Mouse (Mus musculus): ENCODE measurements around the gene Gm12185. TPM values are rescaled to one million over a fixed set of nuclear protein-coding genes. Genes with fewer than 3 reads are reported as not detected.

The Gm12185 gene
- total RNA-seq, 4 experiments from 2014 or later: 2.3 to 4.4 (median 3.2) TPM

Other genes with a start within 250 kb of the Gm12185 start
- 100 to 1,000 TPM; 568 to 660 (median 629) TPM for gene Rack1, start 191.9 kb downstream of the Gm12185 start, total RNA-seq (2022)
- 10 to 100 TPM; 35.5 to 69.9 (median 49.8) TPM for gene Trim41, start 174.9 kb downstream of the Gm12185 start, total RNA-seq (2022)
- gene Trim7, start 166.1 kb downstream of the Gm12185 start, total RNA-seq (2022): 10 to 100 TPM; 10.1 to 14.9 (median 10.9) TPM
- 1 to 10 TPM; 2.9 to 3.5 (median 3.3) TPM for gene Gm12184, start 165.6 kb downstream of the Gm12185 start, total RNA-seq (2022)
- gene Irgm1, start 120.5 kb downstream of the Gm12185 start, total RNA-seq (2022): 10 to 100 TPM; 21.0 to 26.7 (median 25.2) TPM
- gene Gm5431, start 90.0 kb downstream of the Gm12185 start, total RNA-seq (2022): 1 to 10 TPM; 1.4 to 2.8 (median 2.6) TPM
- 10 to 100 TPM in 1 of 4 experiments, 1 to 10 TPM in 3; 6.8 to 10.7 (median 8.6) TPM for gene Psme2b, start 46.0 kb downstream of the Gm12185 start, total RNA-seq (2022)
- gene Olfr56, start 13.3 kb downstream of the Gm12185 start, total RNA-seq (2022): under 1 TPM in 3 of 4 experiments, not detected in 1; 0.11 to 0.14 (median 0.12) TPM
- 1 to 10 TPM; 2.3 to 4.5 (median 3.0) TPM for gene 9930111J21Rik1, start 12.8 kb downstream of the Gm12185 start, total RNA-seq (2022)
- 1 to 10 TPM; 3.2 to 5.3 (median 4.2) TPM for gene Tgtp1, start 1.9 kb upstream of the Gm12185 start, total RNA-seq (2022)
- 1 to 10 TPM; 3.1 to 6.9 (median 3.9) TPM for gene 9930111J21Rik2, start 59.0 kb upstream of the Gm12185 start, total RNA-seq (2022)
- 1 to 10 TPM; 1.5 to 6.8 (median 3.8) TPM for gene Tgtp2, start 72.0 kb upstream of the Gm12185 start, total RNA-seq (2022)
- gene Ifi47, start 84.4 kb upstream of the Gm12185 start, total RNA-seq (2022): 1 to 10 TPM; 4.4 to 7.4 (median 6.7) TPM
- 1 to 10 TPM; 1.8 to 5.0 (median 3.1) TPM for gene Olfr1396, start 122.6 kb upstream of the Gm12185 start, total RNA-seq (2022)
- gene Olfr1395, start 150.0 kb upstream of the Gm12185 start, total RNA-seq (2022): not detected
- gene Olfr1394, start 162.2 kb upstream of the Gm12185 start, total RNA-seq (2022): not detected
- gene Btnl9, start 194.9 kb upstream of the Gm12185 start, total RNA-seq (2022): 10 to 100 TPM; 21.5 to 41.8 (median 32.6) TPM
- 10 to 100 TPM; 28.1 to 40.1 (median 36.2) TPM for gene Zfp62, start 211.1 kb upstream of the Gm12185 start, total RNA-seq (2022)

All from adrenal gland, adult 8-10 months (tissue).